Mouse (Mus musculus) intestine, postnatal 0 days (tissue): ENCODE results near the gene Neurod2. TPM values are rescaled to one million over a fixed set of nuclear protein-coding genes. Genes with fewer than 3 reads are reported as not detected.

Experiments
- ATAC-seq: fragments of 200-750 bp; cut with Nextera tagmentation; 2 replicates; pipeline ENCODE4 v1.8.0; 2017; ENCODE audit warnings: mild to moderate bottlenecking, moderate TSS enrichment, moderate library complexity
- H3K27ac ChIP-seq: fragments of 300-500 bp; sonication (generic); 2 replicates; pipeline ENCODE4 v1.5.1; 2014; ENCODE audit warnings: mild to moderate bottlenecking, low read depth, low read length, moderate library complexity
- H3K27me3 ChIP-seq: fragments of 300-500 bp; sonication (generic); replicated peaks from 2 replicates; pipeline ENCODE4 v1.6.1; 2014; ENCODE audit warnings: low read length, mixed read lengths; ENCODE audit not compliant: control insufficient read depth, insufficient read depth
- H3K36me3 ChIP-seq: fragments of 300-500 bp; sonication (generic); 2 replicates; pipeline ENCODE4 v1.6.1; 2014; ENCODE audit warnings: mild to moderate bottlenecking, moderate library complexity; ENCODE audit not compliant: control insufficient read depth, insufficient read depth
- H3K4me1 ChIP-seq: fragments of 300-500 bp; sonication (generic); replicated peaks from 2 replicates; pipeline ENCODE4 v1.6.1; 2014; ENCODE audit warnings: antibody characterized with exemption, low read length, mixed read lengths; ENCODE audit not compliant: control insufficient read depth, insufficient read depth
- H3K4me2 ChIP-seq: fragments of 300-500 bp; sonication (generic); replicated peaks from 2 replicates; pipeline ENCODE4 v1.6.1; 2014; ENCODE audit warnings: low read depth, mild to moderate bottlenecking, moderate library complexity
- H3K4me3 ChIP-seq: fragments of 300-500 bp; sonication (generic); 2 replicates; pipeline ENCODE4 v1.5.1; 2014; ENCODE audit warnings: low read depth, low read length
- H3K9ac ChIP-seq: fragments of 300-500 bp; sonication (generic); 2 replicates; pipeline ENCODE4 v1.6.1; 2014; ENCODE audit warnings: mild to moderate bottlenecking, low read depth, low read length
- H3K9me3 ChIP-seq: fragments of 300-500 bp; sonication (generic); 2 replicates; pipeline ENCODE4 v1.6.1; 2016; ENCODE audit warnings: mixed run types; ENCODE audit not compliant: control insufficient read depth
- CTCF ChIP-seq: sonication (generic); IDR thresholded peaks from 2 replicates; pipeline ENCODE4 v1.5.1; 2016; ENCODE audit warnings: low read depth, mild to moderate bottlenecking, control low read depth, antibody characterized with exemption, moderate library complexity
- WGBS: fragments of 180-500 bp; shearing (Covaris S2); extraction: QIAGEN DNeasy Blood & Tissue Kit; methylation state at CpG from one replicate; pipeline ENCODE4 v1.1.7; 2014; 5-methylcytosine and 5-hydroxymethylcytosine counted together
- polyA plus RNA-seq: library from polyadenylated mRNA; unstranded; fragments of >200 nt; fragmentation: Nextera tagmentation; extraction: Ambion mirVana; gene quantifications from 2 replicates; pipeline ENCODE4 v1.2.1, GENCODE M21; 2015

The Neurod2 gene
- polyA plus RNA-seq, 1 experiment from 2014 or later, result not detected

GRCm38 (mm10) chr11:98331401-98331800 is 2.0 kb upstream of the Neurod2 start:
- ATAC-seq, result no peak
- no peaks in the 10 kb centered on the region for H3K36me3 ChIP-seq
- peaks cover 100% of the 10 kb centered on the region for H3K27me3 ChIP-seq
- H3K4me1 ChIP-seq, result peaks cover 6% of the 10 kb centered on the region; the same call in 1 of the 2 replicates
- 69% methylated on average over 1 of the region's 1 CpGs for WGBS
- no peak overlapping the region for H3K9ac ChIP-seq
- no peak overlapping the region for H3K4me2 ChIP-seq
- TF ChIP-seq CTCF, result no peak
- no peak overlapping the region for H3K27ac ChIP-seq
- no peak overlapping the region for H3K4me3 ChIP-seq
- no peaks in the 10 kb centered on the region for H3K9me3 ChIP-seq

GRCm38 (mm10) chr11:98330745-98331204 is 1.3 kb upstream of the Neurod2 start:
- Histone ChIP-seq H3K4me1 (peaks cover 6% of the 10 kb centered on the region; the same call in 1 of the 2 replicates), H3K27ac (no peak overlapping the region), H3K4me2 (no peak overlapping the region), H3K4me3 (no peak overlapping the region), H3K27me3 (peaks cover 100% of the 10 kb centered on the region), H3K36me3 (no peaks in the 10 kb centered on the region), H3K9ac (no peak overlapping the region), H3K9me3 (no peaks in the 10 kb centered on the region)
- no peak for ATAC-seq
- WGBS, result 45% methylated on average over 2 of the region's 2 CpGs
- TF ChIP-seq CTCF, result no peak

GRCm38 (mm10) chr11:98329960-98330744 is 704 bp upstream of the Neurod2 start:
- Histone ChIP-seq H3K27me3 (peaks cover 100% of the 10 kb centered on the region), H3K4me3 (no peak overlapping the region), H3K4me2 (no peak overlapping the region), H3K4me1 (peaks cover 6% of the 10 kb centered on the region; the same call in 1 of the 2 replicates), H3K9ac (no peak overlapping the region), H3K9me3 (no peaks in the 10 kb centered on the region), H3K27ac (no peak overlapping the region), H3K36me3 (no peaks in the 10 kb centered on the region)
- TF ChIP-seq CTCF, result no peak
- ATAC-seq, result no peak
- WGBS, result 41% methylated on average over 9 of the region's 9 CpGs

- Histone ChIP-seq H3K4me3 (peak overlapping the region; percentile 32), H3K36me3 (no peaks in the 10 kb centered on the region), H3K9me3 (no peaks in the 10 kb centered on the region), H3K4me2 (peak overlapping the region; percentile 58), H3K4me1 (peaks cover 6% of the 10 kb centered on the region; the same call in 1 of the 2 replicates), H3K27me3 (peaks cover 100% of the 10 kb centered on the region), H3K9ac (no peak overlapping the region), H3K27ac (no peak overlapping the region)
- WGBS, result under 1% methylated on average over 56 of the region's 56 CpGs
- no peak for ATAC-seq
- no peak for TF ChIP-seq CTCF
Observed at GRCm38 (mm10) chr11:98328371-98329069, 928 bp downstream of the Neurod2 start.

- H3K9ac ChIP-seq, result no peak overlapping the region
- no peaks in the 10 kb centered on the region for H3K9me3 ChIP-seq
- no peaks in the 10 kb centered on the region for H3K36me3 ChIP-seq
- peak overlapping the region; percentile 58 for H3K4me2 ChIP-seq
- peaks cover 100% of the 10 kb centered on the region for H3K27me3 ChIP-seq
- WGBS, result 0% methylated on average over 28 of the region's 35 CpGs
- ATAC-seq, result no peak
- H3K4me1 ChIP-seq, result peaks cover 6% of the 10 kb centered on the region; the same call in 1 of the 2 replicates
- peak overlapping the region; percentile 32 for H3K4me3 ChIP-seq
- no peak overlapping the region for H3K27ac ChIP-seq
- no peak for TF ChIP-seq CTCF
Observed at GRCm38 (mm10) chr11:98328031-98328370, 1.4 kb downstream of the Neurod2 start.
